Mouse (Mus musculus): Measurements from ENCODE around the gene Isca2.

- TF ChIP-seq CHD2 (IDR thresholded peaks at IDR 0.05; ENCODE audit: low read length) (no peak), MAZ (IDR thresholded peaks at IDR 0.05; ENCODE audit: low read depth, low read length) (no peak), UBTF (IDR thresholded peaks at IDR 0.05; ENCODE audit: borderline replicate concordance, insufficient read depth, low read depth, low read length) (no peak)
Measured at GRCm38 (mm10) chr12:84806726-84807125, 33.7 kb downstream of the Isca2 start.

Measured in MEL (cell line).